Mouse (Mus musculus) MEL (cell line): Measurements from ENCODE around the gene Amtn. TPM values are rescaled to one million over a fixed set of nuclear protein-coding genes. Genes with fewer than 3 reads are reported as not detected.

Experiments used
- DNase-seq: peaks from one replicate; pipeline ENCODE4 v3.0.0; 2011; ENCODE audit warnings: low read depth, low spot score
- H3K27ac ChIP-seq: 2 replicates; pipeline ENCODE4 v1.5.1; 2012; ENCODE audit warnings: low read depth, mild to moderate bottlenecking, control low read depth, low read length, moderate library complexity; ENCODE audit not compliant: control insufficient read depth
- H3K27me3 ChIP-seq, 2 experiments: fragments of 150-350 bp in 1 of 2; sonication (generic) in 1 of 2; 2 replicates each; pipeline ENCODE4 v1.6.1; 2012; ENCODE audit warnings: low read length in 2 of 2, mild to moderate bottlenecking in 2 of 2, improper control_type of control experiment in 1 of 2, moderate library complexity in 1 of 2; ENCODE audit not compliant: insufficient read depth in 2 of 2, control insufficient read depth in 1 of 2
- H3K36me3 ChIP-seq, 2 experiments: 2 replicates each; pipeline ENCODE4 v1.6.1; 2012 to 2014; ENCODE audit warnings: low read length in 2 of 2, improper control_type of control experiment in 1 of 2, inconsistent platforms in 1 of 2, mild to moderate bottlenecking in 1 of 2; ENCODE audit not compliant: insufficient read depth in 2 of 2, control insufficient read depth in 1 of 2
- H3K4me1 ChIP-seq, 2 experiments: fragments of 150-350 bp in 1 of 2; sonication (generic) in 1 of 2; 2 replicates each; pipeline ENCODE4 v1.6.1; 2012; ENCODE audit warnings: low read length in 2 of 2, improper control_type of control experiment in 1 of 2, mild to moderate bottlenecking in 1 of 2; ENCODE audit not compliant: insufficient read depth in 2 of 2, control insufficient read depth in 1 of 2
- H3K4me3 ChIP-seq, 2 experiments: fragments of 150-350 bp in 1 of 2; sonication (generic) in 1 of 2; 2 replicates each; pipeline ENCODE4 v1.5.1; 2012; ENCODE audit warnings: low read depth in 2 of 2, low read length in 2 of 2, mild to moderate bottlenecking in 2 of 2, moderate library complexity in 2 of 2, control low read depth in 1 of 2, improper control_type of control experiment in 1 of 2; ENCODE audit not compliant: control insufficient read depth in 1 of 2, insufficient read depth in 1 of 2
- H3K79me2 ChIP-seq: 2 replicates; pipeline ENCODE4 v1.6.1; 2012; ENCODE audit warnings: mild to moderate bottlenecking, low read length, moderate library complexity; ENCODE audit not compliant: control insufficient read depth, poor library complexity, insufficient read depth
- H3K9ac ChIP-seq: 2 replicates; pipeline ENCODE4 v1.6.1; 2012; ENCODE audit warnings: low read depth, mild to moderate bottlenecking, control low read depth, low read length, moderate library complexity; ENCODE audit not compliant: control insufficient read depth, poor library complexity, severe bottlenecking
- H3K9me3 ChIP-seq: fragments of 150-350 bp; sonication (generic); replicated peaks from 2 replicates; pipeline ENCODE4 v1.6.1; 2012; ENCODE audit warnings: mild to moderate bottlenecking, low read length, improper control_type of control experiment, moderate library complexity; ENCODE audit not compliant: insufficient read depth
- CHD1 ChIP-seq: IDR thresholded peaks from 2 replicates; pipeline ENCODE4 v1.6.1; 2012; ENCODE audit warnings: low read depth, mild to moderate bottlenecking, inconsistent platforms, low read length, improper control_type of control experiment
- CHD2 ChIP-seq: IDR thresholded peaks from 2 replicates; pipeline ENCODE4 v1.6.1; 2011; ENCODE audit warnings: low read length, improper control_type of control experiment
- CTCF ChIP-seq, 3 experiments: IDR thresholded peaks in 2 of 3; conservative IDR thresholded peaks in 1 of 3; 2 replicates each; pipeline ENCODE4 v1.5.1; 2011 to 2012; ENCODE audit warnings: low read length in 3 of 3, low read depth in 2 of 3, mild to moderate bottlenecking in 2 of 3, improper control_type of control experiment in 1 of 3, inconsistent platforms in 1 of 3, mixed read lengths in 1 of 3, moderate library complexity in 1 of 3; ENCODE audit not compliant: control insufficient read depth in 1 of 3, insufficient read depth in 1 of 3, poor library complexity in 1 of 3, severe bottlenecking in 1 of 3
- E2F4 ChIP-seq: IDR thresholded peaks from 2 replicates; pipeline ENCODE4 v1.6.1; 2011; ENCODE audit warnings: low read depth, low read length, improper control_type of control experiment, borderline replicate concordance
- ELF1 ChIP-seq: IDR thresholded peaks from 2 replicates; pipeline ENCODE4 v1.6.1; 2014; ENCODE audit warnings: low read depth, mild to moderate bottlenecking, inconsistent platforms, low read length, improper control_type of control experiment, moderate library complexity
- EP300 ChIP-seq, 2 experiments: IDR thresholded peaks; 2 replicates each; pipeline ENCODE4 v1.6.1; 2011; ENCODE audit warnings: improper control_type of control experiment in 2 of 2, low read length in 2 of 2, low read depth in 1 of 2, mild to moderate bottlenecking in 1 of 2
- GABPA ChIP-seq: IDR thresholded peaks from 2 replicates; pipeline ENCODE4 v1.6.1; 2012; ENCODE audit warnings: low read depth, mild to moderate bottlenecking, inconsistent platforms, low read length, improper control_type of control experiment, moderate library complexity
- JUND ChIP-seq: IDR thresholded peaks from 2 replicates; pipeline ENCODE4 v1.6.1; 2011; ENCODE audit warnings: low read depth, mild to moderate bottlenecking, improper control_type of control experiment, low read length
- KAT2A ChIP-seq: conservative IDR thresholded peaks from 2 replicates; pipeline ENCODE4 v1.6.1; 2012; ENCODE audit warnings: low read depth, low read length, improper control_type of control experiment, inconsistent platforms
- MYB ChIP-seq: IDR thresholded peaks from 2 replicates; pipeline ENCODE4 v1.6.1; 2011; ENCODE audit warnings: mild to moderate bottlenecking, low read depth, low read length, improper control_type of control experiment
- NRF1 ChIP-seq: IDR thresholded peaks from 2 replicates; pipeline ENCODE4 v1.6.1; 2014; ENCODE audit warnings: low read depth, mild to moderate bottlenecking, inconsistent platforms, low read length, improper control_type of control experiment, moderate library complexity; ENCODE audit not compliant: poor library complexity, insufficient read depth, severe bottlenecking
- POLR2A ChIP-seq, 2 experiments: IDR thresholded peaks; 2 replicates each; pipeline ENCODE4 v1.6.1; 2011 to 2012; ENCODE audit warnings: low read length in 2 of 2, mild to moderate bottlenecking in 2 of 2, control low read depth in 1 of 2, improper control_type of control experiment in 1 of 2, low read depth in 1 of 2, moderate library complexity in 1 of 2; ENCODE audit not compliant: control insufficient read depth in 1 of 2, insufficient read depth in 1 of 2, poor library complexity in 1 of 2
- POLR2AphosphoS2 ChIP-seq: IDR thresholded peaks from 2 replicates; pipeline ENCODE4 v1.6.1; 2011; ENCODE audit warnings: low read length, improper control_type of control experiment
- SIN3A ChIP-seq: IDR thresholded peaks from 2 replicates; pipeline ENCODE4 v1.6.1; 2012; ENCODE audit warnings: low read length, improper control_type of control experiment, inconsistent platforms
- TCF12 ChIP-seq: IDR thresholded peaks from 2 replicates; pipeline ENCODE4 v1.6.1; 2014; ENCODE audit warnings: low read depth, mild to moderate bottlenecking, inconsistent platforms, low read length, improper control_type of control experiment, moderate library complexity
- ZC3H11A ChIP-seq: IDR thresholded peaks from 2 replicates; pipeline ENCODE4 v1.6.1; 2012; ENCODE audit warnings: low read depth, mild to moderate bottlenecking, inconsistent platforms, low read length, improper control_type of control experiment
- ZMIZ1 ChIP-seq: IDR thresholded peaks from 2 replicates; pipeline ENCODE4 v1.6.1; 2012; ENCODE audit warnings: low read depth, mild to moderate bottlenecking, inconsistent platforms, low read length, improper control_type of control experiment, moderate library complexity
- polyA plus RNA-seq, 2 experiments: library from polyadenylated mRNA; stranded (reverse) in 1 of 2; unstranded in 1 of 2; fragments of >175 nt in 1 of 2; fragments of >200 nt in 1 of 2; gene quantifications; 2 replicates each; pipeline versions ENCODE4 v1.2.1 to v1.2.4; 2012; ENCODE audit warnings: low replicate concordance in 2 of 2, low read depth in 1 of 2; ENCODE audit not compliant: insufficient read length in 2 of 2, insufficient read depth in 1 of 2, missing spikeins in 1 of 2
- total RNA-seq: library from RNA; depleted of rRNA; stranded (reverse); fragments of 300-350 nt; gene quantifications from 2 replicates; pipeline ENCODE4 v1.2.3, GENCODE M21; 2012; rRNA removed

Amtn gene
- total and polyA plus RNA-seq, 3 experiments: not detected

GRCm38 (mm10) chr5:88426753-88427152 lies 50.8 kb downstream of the Amtn start:
- DNase-seq: no peak
- no peaks in the 10 kb centered on the region for H3K4me1 ChIP-seq

More at GRCm38 (mm10) chr5:88426753-88427152, 50.8 kb downstream of the Amtn start:
- Histone ChIP-seq H3K9ac (no peak overlapping the region), H3K27me3 (no peaks in the 10 kb centered on the region), H3K27ac (no peak overlapping the region), H3K9me3 (no peaks in the 10 kb centered on the region), H3K36me3 (no peaks in the 10 kb centered on the region), H3K79me2 (no peaks in the 10 kb centered on the region), H3K4me3 (no peak overlapping the region)
- TF ChIP-seq ZMIZ1 (no peak), CTCF (IDR thresholded peaks at IDR 0.05 in 2 of 3, conservative IDR thresholded peaks at IDR 0.05 in 1 of 3; ENCODE audit: control insufficient read depth in 1 of 3, insufficient read depth in 1 of 3, low read depth in 2 of 3, low read length in 3 of 3, poor library complexity in 1 of 3, severe bottlenecking in 1 of 3) (no peak), EP300 (IDR thresholded peaks at IDR 0.05; ENCODE audit: low read depth in 1 of 2, low read length in 2 of 2) (no peak), KAT2A (no peak), POLR2AphosphoS2 (no peak), CHD1 (no peak), NRF1 (no peak), E2F4 (no peak), ELF1 (no peak), POLR2A (IDR thresholded peaks at IDR 0.05; ENCODE audit: control insufficient read depth in 1 of 2, insufficient read depth in 1 of 2, low read depth in 1 of 2, low read length in 2 of 2, poor library complexity in 1 of 2) (no peak), TCF12 (no peak), GABPA (no peak), SIN3A (no peak), ZC3H11A (no peak), JUND (no peak), MYB (no peak), CHD2 (no peak)

Other genes starting within 250 kb of the Amtn start
- not detected in 2 replicates for gene Gm11115, start 222.0 kb upstream of the Amtn start, total RNA-seq
- not detected for gene Gm11115, start 222.0 kb upstream of the Amtn start, polyA plus RNA-seq
- not detected in 2 replicates for gene Gm7714, start 107.2 kb upstream of the Amtn start, total RNA-seq
- not detected for gene Gm7714, start 107.2 kb upstream of the Amtn start, polyA plus RNA-seq
- gene Prol1, start 58.8 kb upstream of the Amtn start, total RNA-seq: not detected in 2 replicates
- gene Prol1, start 58.8 kb upstream of the Amtn start, polyA plus RNA-seq: not detected
- gene Ambn, start 79.9 kb downstream of the Amtn start, total RNA-seq: not detected in 2 replicates
- not detected for gene Ambn, start 79.9 kb downstream of the Amtn start, polyA plus RNA-seq
- not detected in 2 replicates for gene Enam, start 111.9 kb downstream of the Amtn start, total RNA-seq
- not detected for gene Enam, start 111.9 kb downstream of the Amtn start, polyA plus RNA-seq
- gene Jchain, start 151.8 kb downstream of the Amtn start, total RNA-seq: not detected in 2 replicates
- gene Jchain, start 151.8 kb downstream of the Amtn start, polyA plus RNA-seq: not detected
- 44.7 and 48.4 TPM in 2 replicates for gene Utp3, start 178.4 kb downstream of the Amtn start, total RNA-seq
- 100 to 1,000 TPM in 1 of 2 experiments, 10 to 100 TPM in 1; 73.9 to 120 TPM for gene Utp3, start 178.4 kb downstream of the Amtn start, polyA plus RNA-seq
- 3.2 and 3.7 TPM in 2 replicates for gene Rufy3, start 188.9 kb downstream of the Amtn start, total RNA-seq
- gene Rufy3, start 188.9 kb downstream of the Amtn start, polyA plus RNA-seq: 1 to 10 TPM in 1 of 2 experiments, not detected in 1; 5.7 TPM